Mouse (Mus musculus): ENCODE data around the gene Cnih3. TPM values are rescaled to one million over a fixed set of nuclear protein-coding genes. Genes with fewer than 3 reads are reported as not detected.
A peak's percentile ranks its signal among the peaks of the same experiment; 100 is the strongest.

Cnih3 gene
- polyA plus RNA-seq, 1 experiment = not detected

DNA sequence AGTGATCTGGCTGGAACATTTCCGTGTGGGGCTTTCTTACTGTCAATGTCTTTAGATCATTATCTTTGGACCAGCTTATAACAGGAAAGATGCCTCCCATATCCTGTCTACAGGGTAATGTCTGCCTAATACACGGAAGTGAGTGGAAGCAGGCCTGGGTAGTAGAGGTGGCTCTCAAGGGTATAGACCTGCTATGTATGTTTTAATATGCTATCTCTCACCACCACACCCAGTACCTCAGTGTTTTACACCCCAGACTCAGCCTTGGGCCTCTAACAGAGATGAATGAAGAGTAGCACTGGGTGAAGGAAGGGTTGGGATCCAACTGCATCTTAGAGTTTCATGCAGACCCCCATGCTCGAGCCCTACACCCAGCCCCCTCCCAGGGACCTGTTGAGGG is 23.3 kb upstream of the Cnih3 start:
- H3K27ac ChIP-seq (ENCODE audit: insufficient read depth, low read length) = no peak overlapping the region
- H3K36me3 ChIP-seq (ENCODE audit: control insufficient read depth, insufficient read depth, low read length) = no peaks in the 10 kb centered on the region
- 77% methylated on average over 3 of the region's 3 CpGs for WGBS
- no peak for TF ChIP-seq POLR2A (IDR thresholded peaks at IDR 0.05; ENCODE audit: low read depth, low read length)
- TF ChIP-seq CTCF (IDR thresholded peaks at IDR 0.05; ENCODE audit: extremely low read depth, insufficient read depth, insufficient read length, insufficient replicate concordance) = no peak
- H3K4me1 ChIP-seq (ENCODE audit: control insufficient read depth, insufficient read depth, insufficient read length) = peaks cover 2% of the 10 kb centered on the region; the same call in 1 of the 2 replicates
- no peak for DNase-seq (ENCODE audit: low read depth in 1 of 2, low spot score in 2 of 2)
- no peaks in the 10 kb centered on the region for H3K27me3 ChIP-seq (ENCODE audit: control insufficient read depth, insufficient read depth, low read length)
- no peak overlapping the region for H3K4me3 ChIP-seq (ENCODE audit: extremely low read depth, insufficient read depth, insufficient read length)

DNA sequence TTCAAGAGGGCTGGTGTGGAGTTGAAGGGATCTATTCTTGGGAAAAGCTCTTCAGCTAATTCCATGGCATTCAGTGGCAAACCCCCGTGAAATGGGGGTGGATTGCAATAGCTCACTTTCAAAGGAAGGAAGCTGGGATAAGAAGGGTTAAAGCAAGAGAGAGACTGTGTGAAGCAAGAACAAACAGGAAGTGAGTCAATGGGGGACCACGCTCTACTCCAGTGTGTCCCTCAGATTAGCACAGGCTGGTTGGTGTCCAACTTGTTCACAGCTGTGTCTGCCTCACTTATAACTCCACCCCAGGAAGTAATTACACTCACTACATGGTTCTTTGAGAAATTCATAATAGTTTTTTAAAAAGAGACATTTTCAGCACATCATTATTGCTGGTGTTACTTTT is 19.8 kb upstream of the Cnih3 start:
- TF ChIP-seq POLR2A (IDR thresholded peaks at IDR 0.05; ENCODE audit: low read depth, low read length) (no peak), CTCF (IDR thresholded peaks at IDR 0.05; ENCODE audit: extremely low read depth, insufficient read depth, insufficient read length, insufficient replicate concordance) (no peak)
- no peak for DNase-seq (ENCODE audit: low read depth in 1 of 2, low spot score in 2 of 2)
- Histone ChIP-seq H3K27me3 (ENCODE audit: control insufficient read depth, insufficient read depth, low read length) (no peaks in the 10 kb centered on the region), H3K4me1 (ENCODE audit: control insufficient read depth, insufficient read depth, insufficient read length) (peaks cover 2% of the 10 kb centered on the region; the same call in 1 of the 2 replicates), H3K36me3 (ENCODE audit: control insufficient read depth, insufficient read depth, low read length) (no peaks in the 10 kb centered on the region), H3K4me3 (ENCODE audit: extremely low read depth, insufficient read depth, insufficient read length) (no peak overlapping the region), H3K27ac (ENCODE audit: insufficient read depth, low read length) (no peak overlapping the region)
- 24% methylated on average over 2 of the region's 2 CpGs for WGBS

DNA sequence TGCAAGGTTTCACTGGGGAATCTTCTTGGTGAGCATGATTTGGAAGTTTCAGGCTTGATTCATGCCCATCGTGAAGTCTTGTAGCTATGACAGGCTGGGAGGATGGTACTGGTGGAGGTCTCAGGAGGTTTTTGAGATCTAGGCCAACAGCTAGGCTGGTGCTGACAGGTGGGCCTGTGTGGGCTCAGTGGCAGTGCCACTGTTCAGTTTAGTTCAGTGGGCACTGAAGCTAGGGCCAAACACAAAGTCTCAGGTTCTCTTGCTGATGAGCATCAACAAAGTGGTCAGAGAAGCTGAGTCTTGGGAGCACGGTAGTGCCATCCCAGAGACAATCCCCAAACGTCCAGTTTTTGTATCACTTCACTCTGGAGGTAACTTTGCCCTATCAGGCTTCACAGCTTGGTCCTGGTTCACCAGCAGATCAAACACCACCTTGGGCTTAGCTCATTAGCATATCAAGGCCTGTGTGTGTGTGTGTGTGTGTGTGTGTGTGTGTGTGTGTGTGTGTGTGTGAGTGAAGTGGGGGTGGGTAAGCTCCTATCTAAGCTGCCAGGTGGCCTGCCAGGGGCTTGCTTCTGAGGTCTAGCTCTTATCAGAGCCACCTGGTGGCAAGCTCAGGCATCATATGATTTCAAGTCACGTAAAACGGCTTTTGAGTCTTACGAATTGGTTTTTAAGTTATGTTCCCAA is 18.0 kb upstream of the Cnih3 start:
- DNase-seq (ENCODE audit: low read depth in 1 of 2, low spot score in 2 of 2) = peak in 1 of 2 experiments; percentile 18
- Histone ChIP-seq H3K4me3 (ENCODE audit: extremely low read depth, insufficient read depth, insufficient read length) (no peak overlapping the region), H3K27me3 (ENCODE audit: control insufficient read depth, insufficient read depth, low read length) (no peaks in the 10 kb centered on the region), H3K36me3 (ENCODE audit: control insufficient read depth, insufficient read depth, low read length) (no peaks in the 10 kb centered on the region), H3K4me1 (ENCODE audit: control insufficient read depth, insufficient read depth, insufficient read length) (peaks cover 2% of the 10 kb centered on the region; the same call in 1 of the 2 replicates), H3K27ac (ENCODE audit: insufficient read depth, low read length) (no peak overlapping the region; the same call in 1 of the 2 replicates)
- TF ChIP-seq CTCF (IDR thresholded peaks at IDR 0.05; ENCODE audit: extremely low read depth, insufficient read depth, insufficient read length, insufficient replicate concordance) = no peak
- TF ChIP-seq POLR2A (IDR thresholded peaks at IDR 0.05; ENCODE audit: low read depth, low read length) = no peak
- WGBS = 75% methylated on average over 6 of the region's 6 CpGs

DNA sequence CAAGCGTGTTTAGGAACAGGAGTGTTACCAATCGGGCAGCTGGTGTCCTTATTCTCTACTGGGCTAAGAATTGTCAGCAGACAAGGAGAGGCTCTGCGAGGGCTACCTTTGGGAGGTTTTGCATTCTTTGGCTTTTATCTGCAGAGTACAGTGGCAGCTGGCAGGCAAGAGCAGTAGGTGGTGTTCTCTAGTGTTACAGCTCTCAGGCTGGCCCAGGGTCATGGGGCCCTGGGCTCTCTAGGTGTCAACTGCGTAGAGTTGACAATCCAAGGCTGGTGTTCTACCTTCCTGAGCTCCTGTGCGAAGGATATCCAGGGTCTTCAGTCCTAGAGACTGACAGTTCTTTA is 17.4 kb upstream of the Cnih3 start:
- H3K4me3 ChIP-seq (ENCODE audit: extremely low read depth, insufficient read depth, insufficient read length) = no peak overlapping the region
- no peaks in the 10 kb centered on the region for H3K27me3 ChIP-seq (ENCODE audit: control insufficient read depth, insufficient read depth, low read length)
- DNase-seq (ENCODE audit: low read depth in 1 of 2, low spot score in 2 of 2) = no peak
- WGBS = 85% methylated on average over 5 of the region's 5 CpGs
- peaks cover 2% of the 10 kb centered on the region; the same call in 1 of the 2 replicates for H3K4me1 ChIP-seq (ENCODE audit: control insufficient read depth, insufficient read depth, insufficient read length)
- H3K27ac ChIP-seq (ENCODE audit: insufficient read depth, low read length) = peak overlapping the region; percentile 32; the same call in 1 of the 2 replicates
- H3K36me3 ChIP-seq (ENCODE audit: control insufficient read depth, insufficient read depth, low read length) = no peaks in the 10 kb centered on the region
- TF ChIP-seq POLR2A (IDR thresholded peaks at IDR 0.05; ENCODE audit: low read depth, low read length) = no peak
- no peak for TF ChIP-seq CTCF (IDR thresholded peaks at IDR 0.05; ENCODE audit: extremely low read depth, insufficient read depth, insufficient read length, insufficient replicate concordance)

DNA sequence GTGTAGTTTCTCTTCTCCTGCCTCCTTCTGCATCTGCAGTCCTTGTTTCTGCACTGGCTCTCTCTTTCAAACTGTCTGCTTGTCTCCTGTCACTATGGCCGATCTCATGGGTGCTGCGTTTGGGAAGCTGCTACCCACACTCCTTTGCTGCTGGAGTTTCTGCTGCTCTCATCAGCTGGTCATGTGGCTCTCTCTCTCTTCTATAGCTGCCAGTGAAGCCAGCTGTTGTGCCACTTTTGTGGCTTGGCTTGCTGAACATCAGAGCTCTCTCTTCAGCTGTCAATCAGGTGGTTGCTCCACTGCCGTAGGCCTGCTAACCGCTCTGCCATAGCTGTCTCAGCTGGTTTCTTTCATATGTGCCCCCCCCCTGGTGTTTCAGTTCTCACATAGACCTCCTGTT is 17.0 kb upstream of the Cnih3 start:
- Histone ChIP-seq H3K27ac (ENCODE audit: insufficient read depth, low read length) (peak overlapping the region; percentile 32; the same call in 1 of the 2 replicates), H3K27me3 (ENCODE audit: control insufficient read depth, insufficient read depth, low read length) (no peaks in the 10 kb centered on the region), H3K36me3 (ENCODE audit: control insufficient read depth, insufficient read depth, low read length) (no peaks in the 10 kb centered on the region), H3K4me1 (ENCODE audit: control insufficient read depth, insufficient read depth, insufficient read length) (peaks cover 2% of the 10 kb centered on the region; the same call in 1 of the 2 replicates), H3K4me3 (ENCODE audit: extremely low read depth, insufficient read depth, insufficient read length) (no peak overlapping the region)
- TF ChIP-seq POLR2A (IDR thresholded peaks at IDR 0.05; ENCODE audit: low read depth, low read length) (no peak), CTCF (IDR thresholded peaks at IDR 0.05; ENCODE audit: extremely low read depth, insufficient read depth, insufficient read length, insufficient replicate concordance) (no peak)
- no peak for DNase-seq (ENCODE audit: low read depth in 1 of 2, low spot score in 2 of 2)
- 59% methylated on average over 4 of the region's 4 CpGs for WGBS

DNA sequence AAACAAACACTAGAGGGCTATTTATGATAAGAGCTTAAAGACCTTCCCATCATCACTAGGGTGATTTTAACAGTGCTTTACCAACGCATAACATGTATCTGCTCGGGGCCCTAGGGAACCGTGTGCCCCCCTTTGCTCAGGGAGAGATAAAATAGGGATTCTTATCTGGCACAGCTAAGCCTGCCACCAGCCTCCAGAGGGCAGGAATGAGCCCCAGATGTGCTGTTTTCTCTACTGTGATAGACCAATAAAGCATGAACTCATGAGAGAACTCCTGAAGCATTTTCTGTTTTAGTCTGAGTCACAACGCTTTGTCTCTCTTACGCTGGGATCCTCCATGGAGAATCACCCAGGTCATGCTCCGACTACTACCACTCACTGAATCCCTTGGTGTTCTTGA is 15.6 kb upstream of the Cnih3 start:
- Histone ChIP-seq H3K4me1 (ENCODE audit: control insufficient read depth, insufficient read depth, insufficient read length) (peaks cover 2% of the 10 kb centered on the region; the same call in 1 of the 2 replicates), H3K27ac (ENCODE audit: insufficient read depth, low read length) (no peak overlapping the region), H3K36me3 (ENCODE audit: control insufficient read depth, insufficient read depth, low read length) (no peaks in the 10 kb centered on the region), H3K27me3 (ENCODE audit: control insufficient read depth, insufficient read depth, low read length) (no peaks in the 10 kb centered on the region), H3K4me3 (ENCODE audit: extremely low read depth, insufficient read depth, insufficient read length) (no peak overlapping the region)
- TF ChIP-seq POLR2A (IDR thresholded peaks at IDR 0.05; ENCODE audit: low read depth, low read length) (no peak), CTCF (IDR thresholded peaks at IDR 0.05; ENCODE audit: extremely low read depth, insufficient read depth, insufficient read length, insufficient replicate concordance) (no peak)
- no peak for DNase-seq (ENCODE audit: low read depth in 1 of 2, low spot score in 2 of 2)
- WGBS = 88% methylated on average over 6 of the region's 6 CpGs

DNA sequence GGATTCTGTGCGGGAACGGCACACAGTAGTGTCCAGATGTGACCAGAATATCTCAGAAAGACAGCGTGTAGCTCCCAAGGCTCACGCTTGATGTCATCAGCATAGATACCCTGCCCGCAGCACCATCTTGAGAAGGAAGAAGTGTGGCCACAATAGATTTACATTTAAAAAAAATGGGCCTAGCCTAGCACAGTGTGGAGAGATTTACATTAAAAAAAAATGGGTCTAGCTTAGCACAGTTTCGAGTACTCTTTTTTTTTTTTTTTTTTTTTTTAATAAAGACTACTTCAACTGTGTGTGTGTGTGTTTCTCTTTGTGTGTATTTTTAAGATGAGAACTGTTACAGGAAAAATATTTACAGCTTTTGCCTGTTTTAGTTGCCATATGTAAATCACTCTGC is 13.3 kb upstream of the Cnih3 start:
- Histone ChIP-seq H3K4me3 (ENCODE audit: extremely low read depth, insufficient read depth, insufficient read length) (no peak overlapping the region), H3K27ac (ENCODE audit: insufficient read depth, low read length) (no peak overlapping the region), H3K36me3 (ENCODE audit: control insufficient read depth, insufficient read depth, low read length) (no peaks in the 10 kb centered on the region), H3K4me1 (ENCODE audit: control insufficient read depth, insufficient read depth, insufficient read length) (no peaks in the 10 kb centered on the region), H3K27me3 (ENCODE audit: control insufficient read depth, insufficient read depth, low read length) (no peaks in the 10 kb centered on the region)
- no peak for TF ChIP-seq CTCF (IDR thresholded peaks at IDR 0.05; ENCODE audit: extremely low read depth, insufficient read depth, insufficient read length, insufficient replicate concordance)
- TF ChIP-seq POLR2A (IDR thresholded peaks at IDR 0.05; ENCODE audit: low read depth, low read length) = no peak
- no peak for DNase-seq (ENCODE audit: low read depth in 1 of 2, low spot score in 2 of 2)
- WGBS = 93% methylated on average over 6 of the region's 6 CpGs
